In genomic region chr10:42637183-42637788, GRCm38 (mm10) we compare ENCODE assay signal across 8 mouse cellular contexts. TPM values are rescaled to one million over a fixed set of nuclear protein-coding genes. Genes with fewer than 3 reads are reported as not detected.
DNase-seq lines count a peak whose midpoint lies in the region; ATAC-seq and TF ChIP-seq lines count a peak whose summit lies in the region.

No protein-coding gene starts in this region.

- H3K27ac ChIP-seq in forebrain, embryonic 15.5 days (replicated peaks) = peak overlapping the region; percentile 14; the same call in 1 of the 2 replicates
- no peak overlapping the region for H3K27ac ChIP-seq in limb, embryonic 11.5 days (replicated peaks; ENCODE audit: low read depth, low read length)
- no peak overlapping the region for H3K27ac ChIP-seq in midbrain, embryonic 12.5 days (replicated peaks)
- H3K27ac ChIP-seq in testis, adult 2 months (ENCODE audit: control insufficient read depth, insufficient read depth, low read depth, low read length) = no peak overlapping the region

- 0 out of 2 replicates have a peak overlapping the region, but pooled peaks have one; percentile 25 for H3K9ac ChIP-seq in forebrain, embryonic 15.5 days (replicated peaks)
- no peak overlapping the region for H3K9ac ChIP-seq in limb, embryonic 11.5 days (ENCODE audit: low read length)
- no peak overlapping the region for H3K9ac ChIP-seq in midbrain, embryonic 12.5 days (replicated peaks)

- WGBS in forebrain, embryonic 15.5 days = 5% methylated on average over 18 of the region's 18 CpGs
- 4% methylated on average over 18 of the region's 18 CpGs for WGBS in limb, embryonic 11.5 days
- 5% methylated on average over 18 of the region's 18 CpGs for WGBS in midbrain, embryonic 12.5 days

- peak overlapping the region; percentile 22 for H3K4me3 ChIP-seq in forebrain, embryonic 15.5 days
- H3K4me3 ChIP-seq in limb, embryonic 11.5 days (ENCODE audit: low read depth, low read length) = no peak overlapping the region
- peak overlapping the region; percentile 10; the same call in 1 of the 2 replicates for H3K4me3 ChIP-seq in midbrain, embryonic 12.5 days
- H3K4me3 ChIP-seq in testis, adult 2 months (ENCODE audit: control insufficient read depth, low read depth, low read length) = peak overlapping the region; percentile 5; the same call in 1 of the 2 replicates

- peak; percentile 20 to 29 for DNase-seq in urinary bladder, adult 18-20 months (ENCODE audit: low spot score in 2 of 2)
- DNase-seq in urinary bladder, postnatal 4 days (ENCODE audit: low spot score in 2 of 2) = no peak
- peak; percentile 32 to 55 for DNase-seq in cerebellum, adult 18-20 months
- DNase-seq in hindlimb bud, embryonic 11.5 days (ENCODE audit: extremely low spot score, low read depth, low spot score) = peak; percentile 89
- DNase-seq in limb, embryonic 11.5 days (ENCODE audit: low spot score) = peak; percentile 73

- peaks cover 3% of the 10 kb centered on the region; the same call in 1 of the 2 replicates for H3K27me3 ChIP-seq in forebrain, embryonic 15.5 days
- H3K27me3 ChIP-seq in limb, embryonic 11.5 days (ENCODE audit: control insufficient read depth, insufficient read depth, low read length) = peaks cover 52% of the 10 kb centered on the region
- H3K27me3 ChIP-seq in midbrain, embryonic 12.5 days = peaks cover 61% of the 10 kb centered on the region
- peaks cover 10% of the 10 kb centered on the region for H3K27me3 ChIP-seq in testis, adult 2 months (ENCODE audit: control insufficient read depth, insufficient read depth, low read length)

- peaks cover 49% of the 10 kb centered on the region for H3K4me1 ChIP-seq in forebrain, embryonic 15.5 days
- peaks cover 4% of the 10 kb centered on the region; the same call in 1 of the 2 replicates for H3K4me1 ChIP-seq in limb, embryonic 11.5 days (ENCODE audit: control insufficient read depth, insufficient read depth, low read length)
- H3K4me1 ChIP-seq in midbrain, embryonic 12.5 days = peaks cover 45% of the 10 kb centered on the region
- peaks cover 14% of the 10 kb centered on the region for H3K4me1 ChIP-seq in testis, adult 2 months (ENCODE audit: control insufficient read depth, insufficient read depth, low read length)

- H3K9me3 ChIP-seq in forebrain, embryonic 15.5 days = no peaks in the 10 kb centered on the region
- no peaks in the 10 kb centered on the region for H3K9me3 ChIP-seq in limb, embryonic 11.5 days (ENCODE audit: control insufficient read depth, low read length)
- no peaks in the 10 kb centered on the region for H3K9me3 ChIP-seq in midbrain, embryonic 12.5 days

- peak; percentile 30; the same call in 1 of the 2 replicates for ATAC-seq in forebrain, embryonic 15.5 days (replicated peaks)
- no peak for ATAC-seq in limb, embryonic 11.5 days (ENCODE audit: insufficient number of reproducible peaks, low FRiP score, low TSS enrichment, low read depth)
- ATAC-seq in midbrain, embryonic 12.5 days (ENCODE audit: low FRiP score, low read depth) = no peak

- TF ChIP-seq CTCF in testis, adult 2 months (IDR thresholded peaks at IDR 0.05; ENCODE audit: control insufficient read depth, insufficient read depth, insufficient replicate concordance, low read depth, low read length) = 0 out of 2 replicates have a peak, but pooled peaks have one; percentile 19

- TF ChIP-seq POLR2A in testis, adult 2 months (IDR thresholded peaks at IDR 0.05; ENCODE audit: control insufficient read depth, low read depth, low read length) = no peak

- H3K4me2 ChIP-seq in forebrain, embryonic 15.5 days (replicated peaks) = peak overlapping the region; percentile 75
- H3K4me2 ChIP-seq in limb, embryonic 11.5 days (ENCODE audit: low read depth, severe bottlenecking) = no peak overlapping the region
- H3K4me2 ChIP-seq in midbrain, embryonic 12.5 days (replicated peaks) = peak overlapping the region; percentile 24; the same call in 1 of the 2 replicates

- H3K36me3 ChIP-seq in forebrain, embryonic 15.5 days = no peaks in the 10 kb centered on the region
- no peaks in the 10 kb centered on the region for H3K36me3 ChIP-seq in limb, embryonic 11.5 days (ENCODE audit: control insufficient read depth, insufficient read depth, low read length)
- no peaks in the 10 kb centered on the region for H3K36me3 ChIP-seq in midbrain, embryonic 12.5 days
- no peaks in the 10 kb centered on the region for H3K36me3 ChIP-seq in testis, adult 2 months (ENCODE audit: control insufficient read depth, insufficient read depth, low read length)

RNA-seq across cellular contexts. Expression of gene Ostm1, which starts 53.7 kb away (rescaled TPM):
- 50.8 and 51.5 TPM in 2 replicates for polyA plus RNA-seq in forebrain, embryonic 15.5 days (2015; fragmentation: Nextera tagmentation; extraction: Ambion mirVana)
- polyA plus RNA-seq in limb, embryonic 11.5 days (2014; fragmentation: Nextera tagmentation; extraction: Ambion mirVana) = 8.0 and 8.2 TPM in 2 replicates
- polyA plus RNA-seq in midbrain, embryonic 12.5 days (2016; fragmentation: Nextera tagmentation; extraction: Ambion mirVana) = 35.4 and 40.1 TPM in 2 replicates
- polyA plus RNA-seq in testis, adult 2 months (2012; rRNA removed) = 3.3 and 4.1 TPM in 2 replicates

RNA-seq across cellular contexts. Expression of gene Nr2e1, which starts 53.9 kb away (rescaled TPM):
- 35.4 and 40.5 TPM in 2 replicates for polyA plus RNA-seq in forebrain, embryonic 15.5 days (2015; fragmentation: Nextera tagmentation; extraction: Ambion mirVana)
- polyA plus RNA-seq in limb, embryonic 11.5 days (2014; fragmentation: Nextera tagmentation; extraction: Ambion mirVana) = not detected in 2 replicates
- 35.2 and 46.5 TPM in 2 replicates for polyA plus RNA-seq in midbrain, embryonic 12.5 days (2016; fragmentation: Nextera tagmentation; extraction: Ambion mirVana)
- polyA plus RNA-seq in testis, adult 2 months (2012; rRNA removed) = 0.18 and 0.51 TPM in 2 replicates

Comparison
In these comparisons a context has a peak if more than half of its experiments do, and no peak if none do; other contexts are left out.
1. DNase-seq: peak in urinary bladder, adult 18-20 months (2 of 2), cerebellum, adult 18-20 months (2 of 2), hindlimb bud, embryonic 11.5 days (single experiment) and limb, embryonic 11.5 days (single experiment); none in urinary bladder, postnatal 4 days (0 of 2).
2. RNA of gene Nr2e1, which starts 53.9 kb away (polyA plus RNA-seq): 35.4 to 40.5 TPM in forebrain, embryonic 15.5 days and 35.2 to 46.5 TPM in midbrain, embryonic 12.5 days; 0.18 to 0.51 TPM in testis, adult 2 months and not detected in limb, embryonic 11.5 days; every median in the first group is over 10 times any median in the second.